Mouse (Mus musculus) gastrocnemius, adult 2 months (tissue): ENCODE measurements at regions not wholly inside any gene's neighbourhood (a gene's known extent, or its start where the extent isn't known, plus 50 kb on each side); places are given as distances from the start of the nearest gene placed in this dataset.

Experiments
- DNase-seq: peaks from one replicate; pipeline ENCODE4 v3.0.0; 2022
- H3K27ac ChIP-seq: fragments of 200-600 bp; 2 replicates; pipeline ENCODE4 v1.8.1; 2022; ENCODE audit warnings: mild to moderate bottlenecking
- H3K4me3 ChIP-seq: fragments of 200-600 bp; 2 replicates; pipeline ENCODE4 v1.8.1; 2022; ENCODE audit warnings: mild to moderate bottlenecking, moderate library complexity
- CTCF ChIP-seq: fragments of 200-600 bp; IDR thresholded peaks from 2 replicates; pipeline ENCODE4 v1.8.1; 2022; ENCODE audit warnings: antibody characterized with exemption, mild to moderate bottlenecking, moderate library complexity
- intact Hi-C: fragments of 180-260 bp; cut with DNase I; formaldehyde crosslinking; loops from one replicate; pipeline ENCODE4 v1.15.1; 2025

- DNase-seq = no peak
Observed at GRCm38 (mm10) chr12:54283011-54283410, 79.4 kb upstream of the Egln3 start.

DNA sequence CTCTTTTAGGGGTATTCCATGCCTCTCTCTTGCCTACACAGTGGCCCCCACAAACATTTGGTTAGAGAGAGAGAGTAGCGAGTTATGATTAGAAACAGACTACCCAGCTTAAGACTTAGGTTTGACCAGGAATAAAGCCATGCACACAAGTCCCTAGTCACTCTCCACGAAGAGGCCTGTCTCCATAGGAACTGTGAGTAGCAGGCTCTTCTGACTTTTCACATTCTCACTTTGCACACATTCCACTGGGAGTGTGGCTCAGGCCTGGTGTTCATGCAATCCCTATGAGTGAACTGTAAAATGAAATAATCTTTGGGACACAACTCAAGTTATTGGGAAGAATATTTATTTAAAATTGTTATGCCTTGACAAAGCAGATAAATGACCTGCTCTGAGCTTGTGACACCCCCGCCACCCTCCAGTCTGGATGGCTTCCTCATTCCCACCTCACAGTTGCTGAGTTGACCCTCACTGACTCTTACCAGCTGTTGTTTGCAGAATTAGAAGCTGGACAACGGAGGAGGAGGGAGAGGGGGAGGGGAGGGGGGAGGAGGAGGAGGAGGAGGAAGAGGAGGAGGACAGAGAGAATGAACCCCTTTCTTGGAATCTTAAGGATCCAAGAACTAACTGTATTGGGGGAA, 78.7 kb upstream of the Egln3 start:
- Histone ChIP-seq H3K4me3 (no peak overlapping the region), H3K27ac (no peak overlapping the region)
- intact Hi-C loops = no loop called here
- no peak for TF ChIP-seq CTCF
- no peak for DNase-seq

More at GRCm38 (mm10) chr12:54283011-54283410, 79.4 kb upstream of the Egln3 start:
- TF ChIP-seq CTCF = no peak
- intact Hi-C loops = no loop called here
- no peak overlapping the region for H3K4me3 ChIP-seq
- no peak overlapping the region for H3K27ac ChIP-seq

DNA sequence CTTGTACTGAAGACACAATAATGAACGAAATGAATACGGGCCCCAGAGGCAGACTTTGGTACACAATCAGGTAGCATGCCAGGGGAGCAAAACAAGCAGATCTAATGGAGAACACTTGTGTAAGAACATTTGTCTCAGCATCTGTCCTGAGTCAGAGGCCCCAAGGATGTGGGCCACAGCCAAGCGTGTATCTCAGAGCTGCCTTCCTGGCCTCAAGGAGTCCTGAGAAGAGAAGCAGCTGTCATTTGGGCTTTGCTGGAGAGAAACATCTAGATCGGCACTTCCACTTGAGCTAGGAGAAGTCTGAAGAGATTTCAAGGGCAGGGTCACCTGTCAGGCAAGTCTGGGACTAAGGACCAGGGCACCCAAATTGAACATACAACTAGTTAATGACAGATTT, 76.8 kb upstream of the Egln3 start:
- Histone ChIP-seq H3K27ac (peak overlapping the region; percentile 31), H3K4me3 (no peak overlapping the region)
- intact Hi-C loops = no loop called here
- no peak for TF ChIP-seq CTCF
- DNase-seq = peak; percentile 58

DNA sequence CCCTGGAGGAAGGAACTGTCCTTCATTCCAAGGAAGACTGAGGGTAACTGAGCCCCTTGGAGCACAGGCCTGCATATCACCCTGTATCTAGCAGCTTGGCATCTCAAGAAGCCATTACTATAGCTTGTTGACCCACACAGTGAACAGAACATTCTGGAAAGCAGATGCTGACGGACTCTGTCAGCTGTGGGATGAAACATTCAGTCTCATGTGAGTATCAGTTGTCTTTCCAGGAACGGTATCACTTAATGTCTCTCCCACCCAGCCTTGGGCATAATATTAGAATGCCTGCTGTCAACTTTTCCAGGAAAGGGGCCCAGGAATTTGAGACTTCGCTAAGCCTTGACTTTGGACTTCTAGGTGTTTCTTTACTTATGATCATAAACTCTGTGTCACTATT, 76.3 kb upstream of the Egln3 start:
- intact Hi-C loops = no loop called here
- Histone ChIP-seq H3K4me3 (no peak overlapping the region), H3K27ac (peak overlapping the region; percentile 31; the same call in 1 of the 2 replicates)
- no peak for TF ChIP-seq CTCF
- DNase-seq = no peak

GRCm38 (mm10) chr12:54276978-54277537, 73.4 kb upstream of the Egln3 start:
- intact Hi-C loops = no loop called here
- H3K27ac ChIP-seq = no peak overlapping the region
- TF ChIP-seq CTCF = no peak
- no peak overlapping the region for H3K4me3 ChIP-seq
- DNase-seq = peak; percentile 26

- TF ChIP-seq CTCF = no peak
- H3K4me3 ChIP-seq = no peak overlapping the region
- no peak overlapping the region for H3K27ac ChIP-seq
- DNase-seq = no peak
- intact Hi-C loops = no loop called here
Observed at GRCm38 (mm10) chr12:54273506-54273905, 69.8 kb upstream of the Egln3 start.

DNA sequence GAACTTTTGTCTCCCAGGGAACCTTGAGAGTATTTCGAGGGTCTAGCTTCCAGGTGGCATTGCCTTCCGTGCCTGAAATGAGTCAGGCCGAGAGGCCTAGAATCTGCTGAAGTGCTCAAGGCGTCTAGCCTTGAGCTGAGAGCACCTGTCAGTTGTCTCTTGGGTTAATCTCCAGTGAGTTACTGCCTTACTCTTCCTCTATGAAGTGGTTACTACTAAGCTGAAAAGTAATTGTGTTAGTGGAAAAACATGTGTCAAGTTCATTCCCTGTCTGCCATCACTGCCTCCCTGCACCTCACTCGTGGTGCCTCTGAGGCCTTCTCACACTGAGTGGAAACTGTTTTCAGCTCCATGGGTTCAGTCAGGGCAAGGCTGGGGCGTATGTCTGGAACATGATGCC, 69.0 kb upstream of the Egln3 start:
- Histone ChIP-seq H3K27ac (no peak overlapping the region), H3K4me3 (no peak overlapping the region)
- no peak for DNase-seq
- intact Hi-C loops = no loop called here
- no peak for TF ChIP-seq CTCF

- no peak overlapping the region for H3K27ac ChIP-seq
Observed at GRCm38 (mm10) chr12:54272226-54272625, 68.6 kb upstream of the Egln3 start.

GRCm38 (mm10) chr12:54265852-54266251, 62.2 kb upstream of the Egln3 start:
- Histone ChIP-seq H3K4me3 (no peak overlapping the region), H3K27ac (no peak overlapping the region)
- DNase-seq = no peak
- intact Hi-C loops = no loop called here
- TF ChIP-seq CTCF = no peak

More at GRCm38 (mm10) chr12:54272226-54272625, 68.6 kb upstream of the Egln3 start:
- TF ChIP-seq CTCF = no peak
- DNase-seq = no peak
- intact Hi-C loops = no loop called here
- H3K4me3 ChIP-seq = no peak overlapping the region

DNA sequence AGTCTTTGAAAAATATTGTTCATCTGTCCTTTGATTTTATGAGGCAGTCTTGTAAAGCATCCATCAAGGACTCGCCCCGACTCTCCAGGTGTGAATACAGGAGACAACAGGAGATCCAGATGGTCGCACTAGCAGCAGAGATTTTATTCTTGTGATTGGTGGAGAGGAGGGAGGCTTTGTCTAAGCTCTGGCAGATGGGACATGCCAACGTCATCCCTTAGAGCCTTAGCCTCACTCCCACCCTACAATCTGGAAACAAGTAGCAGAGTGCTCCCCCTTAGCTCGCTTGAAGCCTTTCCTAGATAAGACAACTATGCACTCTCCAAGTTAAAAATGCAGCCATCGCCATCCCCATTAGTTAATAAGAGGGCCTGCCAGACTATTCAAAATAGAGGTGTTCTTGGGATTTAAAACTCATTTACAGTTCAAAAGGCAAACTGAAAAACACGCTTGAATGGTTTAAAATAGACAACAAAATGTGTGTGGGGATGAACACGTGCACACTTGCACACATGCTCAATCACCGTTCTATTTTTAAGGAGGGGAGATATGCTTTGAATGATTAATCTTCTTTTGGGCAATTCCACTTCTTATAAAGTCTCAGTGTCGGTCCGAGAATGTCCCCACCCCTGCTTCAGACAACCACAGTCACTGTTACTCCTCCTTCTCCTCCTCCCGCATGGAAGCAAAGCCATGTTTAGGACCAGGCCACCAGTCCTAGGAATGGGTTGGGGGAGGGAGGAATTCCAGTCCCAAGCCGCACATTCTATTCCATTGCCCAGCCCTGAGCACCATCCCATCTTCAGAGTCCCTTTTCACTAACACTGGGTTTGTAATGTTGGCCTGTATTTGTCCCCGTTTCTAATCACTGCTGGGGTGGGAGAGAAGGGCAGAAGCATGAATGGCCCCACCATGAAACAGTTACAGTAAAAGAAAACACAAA, 61.5 kb upstream of the Egln3 start:
- TF ChIP-seq CTCF = no peak
- intact Hi-C loops = no loop called here
- H3K27ac ChIP-seq = no peak overlapping the region
- no peak for DNase-seq
- H3K4me3 ChIP-seq = no peak overlapping the region

DNA sequence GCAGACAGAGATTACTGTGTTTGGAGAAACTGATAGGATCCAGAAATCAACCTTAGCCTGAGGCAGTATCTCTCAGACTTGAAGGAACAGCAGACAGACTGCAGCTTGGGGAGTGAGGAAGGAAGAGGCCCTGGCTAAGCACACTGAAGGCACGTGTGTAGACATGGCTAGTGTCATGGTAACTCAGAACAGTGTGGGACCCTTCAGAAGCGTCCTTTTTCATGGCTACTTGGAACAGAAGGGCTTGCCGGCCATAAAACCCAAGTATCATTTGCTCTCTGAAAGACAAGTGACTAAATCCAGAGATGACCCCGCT, 60.7 kb upstream of the Egln3 start:
- intact Hi-C loops = no loop called here
- DNase-seq = no peak
- no peak for TF ChIP-seq CTCF
- Histone ChIP-seq H3K27ac (no peak overlapping the region), H3K4me3 (no peak overlapping the region)

- Histone ChIP-seq H3K4me3 (no peak overlapping the region), H3K27ac (no peak overlapping the region)
- no peak for DNase-seq
- intact Hi-C loops = no loop called here
- no peak for TF ChIP-seq CTCF
Observed at GRCm38 (mm10) chr12:54263733-54264417, 60.2 kb upstream of the Egln3 start.
